Mouse (Mus musculus) heart, postnatal 0 days (tissue): ENCODE measurements around the gene Plod2. TPM values are rescaled to one million over a fixed set of nuclear protein-coding genes. Genes with fewer than 3 reads are reported as not detected.

ENCODE experiments used
- ATAC-seq: fragments of 200-750 bp; cut with Nextera tagmentation; 2 replicates; pipeline ENCODE4 v1.8.0; 2017; ENCODE audit warnings: low read depth, moderate number of reproducible peaks, moderate library complexity; ENCODE audit not compliant: insufficient read depth
- DNase-seq: peaks from one replicate; pipeline ENCODE4 v3.0.0-alpha.2; 2016; ENCODE audit warnings: low spot score
- H3K27ac ChIP-seq: fragments of 300-500 bp; sonication (generic); 2 replicates; pipeline ENCODE4 v1.5.1; 2014; ENCODE audit warnings: low read depth, mild to moderate bottlenecking
- H3K27me3 ChIP-seq: fragments of 300-500 bp; sonication (generic); 2 replicates; pipeline ENCODE4 v1.6.1; 2014; ENCODE audit warnings: low read length, mixed read lengths; ENCODE audit not compliant: control insufficient read depth, insufficient read depth
- H3K36me3 ChIP-seq: fragments of 300-500 bp; sonication (generic); replicated peaks from 2 replicates; pipeline ENCODE4 v1.6.1; 2014; ENCODE audit warnings: low read length, mixed read lengths; ENCODE audit not compliant: control insufficient read depth, insufficient read depth
- H3K4me1 ChIP-seq: fragments of 300-500 bp; sonication (generic); 2 replicates; pipeline ENCODE4 v1.6.1; 2014; ENCODE audit warnings: antibody characterized with exemption; ENCODE audit not compliant: control insufficient read depth, insufficient read depth
- H3K4me2 ChIP-seq: fragments of 300-500 bp; sonication (generic); 2 replicates; pipeline ENCODE4 v1.6.1; 2014; ENCODE audit warnings: low read depth, mild to moderate bottlenecking, low read length, moderate library complexity
- H3K4me3 ChIP-seq: fragments of 300-500 bp; sonication (generic); 2 replicates; pipeline ENCODE4 v1.5.1; 2014; ENCODE audit warnings: low read depth, low read length
- H3K9ac ChIP-seq: fragments of 300-500 bp; sonication (generic); replicated peaks from 2 replicates; pipeline ENCODE4 v1.6.1; 2014; ENCODE audit warnings: low read depth, low read length, mixed read lengths
- H3K9me3 ChIP-seq: fragments of 300-500 bp; sonication (generic); replicated peaks from 2 replicates; pipeline ENCODE4 v1.6.1; 2016; ENCODE audit warnings: low read length; ENCODE audit not compliant: control insufficient read depth
- CTCF ChIP-seq: IDR thresholded peaks from 2 replicates; pipeline ENCODE4 v1.5.1; 2016; ENCODE audit warnings: antibody characterized with exemption, control low read depth, low read depth
- EP300 ChIP-seq: IDR thresholded peaks from 2 replicates; pipeline ENCODE4 v1.6.1; 2016; ENCODE audit warnings: antibody characterized with exemption, low read depth
- WGBS: fragments of 180-500 bp; shearing (Covaris S2); extraction: QIAGEN DNeasy Blood & Tissue Kit; methylation state at CpG from one replicate; pipeline ENCODE4 v1.1.7; 2014; 5-methylcytosine and 5-hydroxymethylcytosine counted together
- polyA plus RNA-seq: library from polyadenylated mRNA; unstranded; fragments of >200 nt; fragmentation: Nextera tagmentation; extraction: Ambion mirVana; gene quantifications from 2 replicates; pipeline ENCODE4 v1.2.1, GENCODE M21; 2015
- total RNA-seq: library from RNA; depleted of rRNA; stranded (reverse); fragments of >200 nt; gene quantifications from 2 replicates; pipeline ENCODE4 v1.2.3, GENCODE M21; 2014; ENCODE audit warnings: low replicate concordance

Gene Plod2
- total and polyA plus RNA-seq, 2 experiments from 2014 or later = 11.5 to 22.1 TPM

DNA sequence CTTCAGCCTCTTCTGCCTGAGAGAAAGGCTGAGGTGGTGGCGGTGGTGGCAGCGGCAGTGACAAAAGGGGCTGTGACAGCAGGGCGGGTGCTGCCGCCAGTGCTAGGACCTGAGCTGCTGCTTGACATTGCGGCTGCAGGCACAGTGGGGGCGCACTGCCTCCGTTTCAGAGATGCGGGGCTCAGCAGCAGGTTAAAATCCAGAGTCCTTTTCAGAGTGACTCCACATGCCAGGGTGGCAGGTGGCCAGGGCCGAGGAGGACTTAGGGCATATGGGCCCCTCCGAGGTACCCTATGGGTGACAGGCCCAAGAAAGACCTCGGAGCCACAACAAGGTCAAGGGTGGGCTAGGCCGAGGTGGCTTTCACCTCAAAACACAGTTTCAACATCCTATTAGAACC, 25.0 kb upstream of the Plod2 start:
- Histone ChIP-seq H3K36me3 (no peaks in the 10 kb centered on the region), H3K9ac (no peak overlapping the region), H3K4me2 (no peak overlapping the region), H3K4me3 (no peak overlapping the region), H3K4me1 (no peaks in the 10 kb centered on the region), H3K27me3 (no peaks in the 10 kb centered on the region), H3K9me3 (peaks cover 5% of the 10 kb centered on the region), H3K27ac (no peak overlapping the region)
- DNase-seq = no peak
- ATAC-seq = no peak
- TF ChIP-seq EP300 (no peak), CTCF (no peak)
- 89% methylated on average over 12 of the region's 12 CpGs for WGBS

GRCm38 (mm10) chr9:92520751-92521150, 21.3 kb upstream of the Plod2 start:
- no peak overlapping the region for H3K27ac ChIP-seq
- 81% methylated on average over 10 of the region's 10 CpGs for WGBS
- ATAC-seq = no peak
- TF ChIP-seq CTCF (no peak), EP300 (no peak)
- no peaks in the 10 kb centered on the region for H3K4me1 ChIP-seq
- no peaks in the 10 kb centered on the region for H3K27me3 ChIP-seq
- no peak overlapping the region for H3K4me3 ChIP-seq
- DNase-seq = no peak
- H3K9ac ChIP-seq = no peak overlapping the region
- H3K36me3 ChIP-seq = no peaks in the 10 kb centered on the region
- peaks cover 5% of the 10 kb centered on the region for H3K9me3 ChIP-seq
- no peak overlapping the region for H3K4me2 ChIP-seq

- WGBS = 67% methylated on average over 4 of the region's 4 CpGs
- no peak for DNase-seq
Observed at GRCm38 (mm10) chr9:92524506-92524905, 17.5 kb upstream of the Plod2 start.

GRCm38 (mm10) chr9:92530055-92530454, 12.0 kb upstream of the Plod2 start:
- DNase-seq = no peak
- Histone ChIP-seq H3K4me3 (no peak overlapping the region), H3K27ac (no peak overlapping the region), H3K36me3 (no peaks in the 10 kb centered on the region), H3K4me1 (no peaks in the 10 kb centered on the region), H3K9me3 (no peaks in the 10 kb centered on the region), H3K4me2 (no peak overlapping the region), H3K27me3 (no peaks in the 10 kb centered on the region), H3K9ac (no peak overlapping the region)
- no peak for TF ChIP-seq EP300
- no peak for TF ChIP-seq CTCF
- no peak for ATAC-seq
- WGBS = 62% methylated on average over 3 of the region's 3 CpGs

More at GRCm38 (mm10) chr9:92524506-92524905, 17.5 kb upstream of the Plod2 start:
- H3K9me3 ChIP-seq = no peaks in the 10 kb centered on the region
- H3K4me2 ChIP-seq = no peak overlapping the region
- H3K36me3 ChIP-seq = no peaks in the 10 kb centered on the region
- H3K9ac ChIP-seq = no peak overlapping the region
- no peak overlapping the region for H3K27ac ChIP-seq
- no peak for ATAC-seq
- H3K27me3 ChIP-seq = no peaks in the 10 kb centered on the region
- no peak overlapping the region for H3K4me3 ChIP-seq
- TF ChIP-seq EP300 (no peak), CTCF (no peak)
- H3K4me1 ChIP-seq = no peaks in the 10 kb centered on the region

DNA sequence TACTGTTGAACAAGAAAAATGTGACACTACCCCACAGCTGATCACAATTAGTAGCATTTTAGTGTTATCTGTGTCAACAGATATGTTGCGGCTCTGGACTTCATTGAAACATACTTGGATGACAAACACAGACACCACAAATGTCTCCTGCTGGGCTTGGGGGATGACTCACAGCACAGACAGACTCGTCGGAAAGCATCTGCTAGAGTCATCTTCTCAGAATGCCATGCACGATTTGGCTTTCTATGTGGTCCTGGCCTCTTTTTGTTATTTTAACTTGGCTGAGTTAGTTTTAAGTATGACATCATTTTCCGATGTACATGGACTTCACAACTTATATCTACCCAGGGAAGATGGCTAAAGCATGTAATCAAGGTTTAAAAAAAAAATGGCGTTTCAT, 4.3 kb upstream of the Plod2 start:
- DNase-seq (no peak), ATAC-seq (no peak)
- WGBS = 51% methylated on average over 6 of the region's 6 CpGs
- H3K27ac ChIP-seq = no peak overlapping the region
- no peaks in the 10 kb centered on the region for H3K27me3 ChIP-seq
- H3K4me3 ChIP-seq = no peak overlapping the region
- no peak overlapping the region for H3K4me2 ChIP-seq
- H3K36me3 ChIP-seq = no peaks in the 10 kb centered on the region
- peaks cover 13% of the 10 kb centered on the region; the same call in 1 of the 2 replicates for H3K4me1 ChIP-seq
- TF ChIP-seq CTCF = no peak
- no peak for TF ChIP-seq EP300
- no peaks in the 10 kb centered on the region for H3K9me3 ChIP-seq
- no peak overlapping the region for H3K9ac ChIP-seq

GRCm38 (mm10) chr9:92538216-92538615, 3.8 kb upstream of the Plod2 start:
- no peaks in the 10 kb centered on the region for H3K27me3 ChIP-seq
- DNase-seq = no peak
- H3K4me3 ChIP-seq = no peak overlapping the region
- H3K36me3 ChIP-seq = no peaks in the 10 kb centered on the region
- H3K27ac ChIP-seq = no peak overlapping the region
- no peak for ATAC-seq
- peaks cover 17% of the 10 kb centered on the region; the same call in 1 of the 2 replicates for H3K4me1 ChIP-seq
- peak overlapping the region; percentile 19; the same call in 1 of the 2 replicates for H3K4me2 ChIP-seq
- no peaks in the 10 kb centered on the region for H3K9me3 ChIP-seq
- TF ChIP-seq EP300 (no peak), CTCF (no peak)
- WGBS = 54% methylated on average over 6 of the region's 6 CpGs
- H3K9ac ChIP-seq = no peak overlapping the region
